Mouse (Mus musculus) Patski (cell line): ENCODE measurements around the gene Mrpl53. TPM values are rescaled to one million over a fixed set of nuclear protein-coding genes. Genes with fewer than 3 reads are reported as not detected.

Experiments
- ATAC-seq: fragments of 100-300 bp; one replicate; pipeline ENCODE4 v1.8.0; 2021
- CTCF ChIA-PET: fragments of 350-600 bp; sonication (Branson Sonifier 250); formaldehyde crosslinking; loops from one replicate; lab custom pipeline; 2022; ENCODE audit warnings: inconsistent platforms; lab: Charles Lee
- POLR2A ChIA-PET: fragments of 350-600 bp; sonication (Branson Sonifier 250); formaldehyde crosslinking; loops from one replicate; lab custom pipeline; 2022; ENCODE audit warnings: antibody characterized with exemption, inconsistent platforms; lab: Charles Lee
- DNase-seq: peaks from one replicate; pipeline ENCODE4 v3.0.0-alpha.2; 2011; ENCODE audit warnings: low read depth, low spot score
- H3K27me3 ChIP-seq: fragments of 371-371 bp; one replicate; pipeline ENCODE4 v1.5.1; 2021
- CTCF ChIP-seq: fragments of 100-300 bp; IDR thresholded peaks from one replicate; pipeline ENCODE4 v1.5.1; 2021
- in situ Hi-C: fragments of 300-500 bp; cut with MboI; formaldehyde crosslinking; loops from 3 replicates; pipeline ENCODE4 v1.11.1; 2018; ENCODE audit warnings: low pct_unique_long_range_greater_than_20kb, mixed read lengths
- polyA plus RNA-seq: library from polyadenylated mRNA; unstranded; gene quantifications from one replicate; pipeline ENCODE4 v1.2.3, GENCODE M21; 2021

Mrpl53 gene
- 93.4 TPM for polyA plus RNA-seq

- ChIA-PET CTCF (interaction anchor here (1.2 to 4.8 kb wide), 3 partner anchors 10 to 112 kb away, joined by 3 to 14 read pairs (median 4); partner anchors contain the start of genes 1700003E16Rik and Wdr54), POLR2A (interaction anchor here (1.7 to 1.8 kb wide), 2 partner anchors 10 to 12 kb away, joined by 5 to 8 read pairs; partner anchors contain the start of gene Wbp1)
- no peak for DNase-seq
- in situ Hi-C loops: no loop called here
- no peaks in the 10 kb centered on the region for H3K27me3 ChIP-seq
- ATAC-seq: peak; percentile 49
- no peak for TF ChIP-seq CTCF
These were observed at the start of gene Mrpl53 for GRCm38 (mm10) chr6:83108762-83109668. TSS of gene Mrpl53 (plus strand) at chr6:83109040.

DNA sequence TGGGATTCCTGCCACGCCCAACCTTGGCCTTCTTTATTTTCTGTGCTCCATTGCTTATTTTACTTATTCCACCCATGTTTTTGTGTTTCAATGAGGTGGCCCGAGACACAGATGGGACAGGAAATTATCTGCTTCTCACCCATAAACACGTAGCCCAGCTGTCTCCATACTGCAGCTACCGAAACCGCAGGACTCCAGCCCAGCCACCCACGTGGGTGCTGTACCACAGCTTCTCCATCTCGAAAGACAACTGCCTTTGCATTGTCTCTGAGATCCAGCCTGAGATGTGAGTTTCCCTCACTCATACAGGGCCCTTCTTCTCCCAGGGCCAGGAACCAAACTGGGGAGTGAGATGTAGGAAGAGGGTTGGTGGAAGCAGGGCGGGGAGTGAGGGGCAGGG, 42.8 kb upstream of the Mrpl53 start:
- CTCF ChIA-PET: interaction anchor here (1.4 to 1.8 kb wide), 2 partner anchors 11 to 70 kb away, joined by 4 to 9 read pairs; partner anchors contain the start of genes Aup1 and Htra2
- POLR2A ChIA-PET: no interaction called here
- TF ChIP-seq CTCF: no peak
- in situ Hi-C loops: no loop called here
- DNase-seq (no peak), ATAC-seq (no peak)
- H3K27me3 ChIP-seq: peaks cover 38% of the 10 kb centered on the region

GRCm38 (mm10) chr6:83066441-83066840, 42.4 kb upstream of the Mrpl53 start:
- CTCF ChIA-PET: interaction anchor here (1.4 kb wide), 1 partner anchor 12 kb away, joined by 4 read pairs; the partner anchor contains the start of genes Aup1 and Htra2
- no peak for DNase-seq
- H3K27me3 ChIP-seq: peaks cover 43% of the 10 kb centered on the region
- POLR2A ChIA-PET: no interaction called here
- no peak for ATAC-seq
- in situ Hi-C loops: no loop called here
- no peak for TF ChIP-seq CTCF

DNA sequence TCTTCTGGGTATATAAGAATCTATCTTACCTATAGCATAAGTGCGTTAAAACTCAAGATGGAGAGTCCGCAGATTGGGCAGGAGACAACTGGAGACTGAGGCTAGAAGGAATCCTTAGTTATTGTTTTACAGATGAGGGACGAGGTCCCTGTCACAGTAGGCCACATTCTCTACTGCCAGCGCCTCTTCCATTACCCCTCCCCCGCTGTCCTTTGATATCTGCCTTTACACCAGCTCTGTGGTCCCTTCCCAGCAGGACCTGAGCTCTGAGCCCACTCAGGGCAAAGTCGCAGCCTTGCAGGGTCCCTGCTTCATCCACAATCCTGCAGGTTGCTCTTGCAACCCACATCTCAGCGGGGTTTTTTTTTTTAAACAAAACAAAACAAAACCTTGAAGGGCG, 40.6 kb upstream of the Mrpl53 start:
- ChIA-PET CTCF (no interaction called here), POLR2A (no interaction called here)
- peaks cover 53% of the 10 kb centered on the region for H3K27me3 ChIP-seq
- no peak for DNase-seq
- in situ Hi-C loops: no loop called here
- TF ChIP-seq CTCF: no peak
- ATAC-seq: no peak

DNA sequence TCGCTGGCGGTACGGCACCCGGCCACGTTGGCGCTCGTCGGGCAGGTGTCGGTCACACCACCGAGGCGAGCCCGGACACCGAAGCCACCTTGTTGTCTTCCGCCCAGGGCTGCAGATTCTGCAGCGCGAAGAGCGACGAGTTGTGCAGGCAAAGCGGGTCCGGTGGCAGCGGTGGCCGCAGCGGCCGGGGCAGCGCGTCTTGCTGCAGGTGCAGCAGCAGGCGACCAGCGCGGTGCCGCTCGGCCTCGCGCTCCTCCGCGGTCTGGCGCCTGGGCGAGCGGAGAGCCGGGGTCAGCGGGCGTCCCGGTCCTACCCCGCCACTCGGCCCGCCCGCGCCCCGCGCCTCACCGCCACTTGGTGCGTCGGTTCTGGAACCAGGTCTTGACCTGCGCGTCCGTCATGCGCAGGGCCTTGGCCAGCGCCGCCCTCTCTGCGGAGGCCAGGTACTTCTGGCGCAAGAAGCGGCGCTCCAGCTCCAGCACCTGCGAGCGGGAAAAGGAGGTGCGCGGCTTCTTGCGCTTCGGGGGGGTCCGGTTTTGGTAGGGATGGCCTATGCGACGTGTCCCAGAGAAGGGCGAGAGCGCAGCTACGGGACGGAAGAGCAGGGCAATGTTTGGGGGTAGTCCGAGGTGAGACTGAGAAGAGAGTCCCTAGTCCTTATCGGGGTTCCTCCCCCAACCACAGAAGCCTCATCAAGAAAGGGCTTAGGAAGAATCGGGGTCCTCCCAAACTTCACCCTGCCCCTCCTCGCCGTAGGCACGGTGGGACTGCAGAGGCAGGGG, 39.9 kb upstream of the Mrpl53 start:
- H3K27me3 ChIP-seq: peaks cover 54% of the 10 kb centered on the region
- POLR2A ChIA-PET: interaction anchor here (0.5 to 0.6 kb wide), 2 partner anchors 8 to 36 kb away, joined by 3 to 4 read pairs; no protein-coding TSS in a partner anchor
- DNase-seq (no peak), ATAC-seq (no peak)
- CTCF ChIA-PET: no interaction called here
- in situ Hi-C loops: no loop called here
- TF ChIP-seq CTCF: no peak

DNA sequence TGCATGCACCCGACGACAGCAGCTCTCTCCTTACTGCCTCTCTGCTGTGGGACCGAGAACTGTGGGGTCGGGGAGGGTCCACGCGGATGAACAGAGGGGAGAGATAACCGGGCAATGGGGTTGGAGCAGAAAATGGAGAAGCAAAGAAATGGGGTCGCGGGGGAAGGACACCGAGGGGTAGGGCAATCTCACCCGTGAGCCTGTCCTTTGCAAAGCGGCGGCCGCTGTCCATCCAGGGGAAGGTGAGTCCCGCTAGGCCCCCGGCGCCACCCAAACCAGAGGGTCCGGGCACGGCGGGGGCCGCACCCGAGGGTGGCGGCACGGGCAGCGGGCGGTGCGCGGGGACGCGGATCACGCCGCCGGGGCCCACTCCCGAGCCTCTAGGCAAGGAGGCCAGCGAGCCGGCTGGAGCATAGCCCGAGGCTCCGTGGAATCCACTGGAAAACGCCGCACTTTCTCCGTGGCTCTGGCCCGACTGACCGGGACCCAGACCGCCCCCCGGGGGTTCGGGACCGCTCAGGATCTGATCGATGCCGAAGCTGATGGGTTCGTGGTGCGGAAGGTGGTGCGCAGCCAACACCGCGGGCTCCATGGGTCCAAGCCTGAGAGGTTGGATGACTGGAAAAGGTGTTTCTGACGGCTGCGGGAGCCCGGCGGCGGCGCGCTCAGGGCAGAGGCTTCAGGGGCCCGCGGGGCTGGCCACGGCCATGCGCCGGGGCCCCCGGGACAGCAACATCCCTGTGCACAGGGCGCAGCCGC, 39.2 kb upstream of the Mrpl53 start:
- ATAC-seq: no peak

DNA sequence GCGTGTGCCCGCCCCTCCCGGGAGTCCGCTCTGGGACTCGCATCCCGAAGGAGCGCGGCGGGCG, 38.8 kb upstream of the Mrpl53 start, which contains the start of gene Tlx2:
Tlx2 (minus strand) TSS at position 47 of the 64 bp plus-strand sequence.
- DNase-seq: no peak
- ChIA-PET CTCF (no interaction called here), POLR2A (no interaction called here)
- no peak for TF ChIP-seq CTCF
- in situ Hi-C loops: no loop called here
- H3K27me3 ChIP-seq: peaks cover 57% of the 10 kb centered on the region
- ATAC-seq: no peak

More for the DNA sequence above, 39.2 kb upstream of the Mrpl53 start:
- no peak for TF ChIP-seq CTCF
- ChIA-PET CTCF (no interaction called here), POLR2A (interaction anchor here (0.5 kb wide), 1 partner anchor 35 kb away, joined by 4 read pairs; no protein-coding TSS in a partner anchor)
- DNase-seq: no peak
- in situ Hi-C loops: no loop called here
- H3K27me3 ChIP-seq: peaks cover 57% of the 10 kb centered on the region

DNA sequence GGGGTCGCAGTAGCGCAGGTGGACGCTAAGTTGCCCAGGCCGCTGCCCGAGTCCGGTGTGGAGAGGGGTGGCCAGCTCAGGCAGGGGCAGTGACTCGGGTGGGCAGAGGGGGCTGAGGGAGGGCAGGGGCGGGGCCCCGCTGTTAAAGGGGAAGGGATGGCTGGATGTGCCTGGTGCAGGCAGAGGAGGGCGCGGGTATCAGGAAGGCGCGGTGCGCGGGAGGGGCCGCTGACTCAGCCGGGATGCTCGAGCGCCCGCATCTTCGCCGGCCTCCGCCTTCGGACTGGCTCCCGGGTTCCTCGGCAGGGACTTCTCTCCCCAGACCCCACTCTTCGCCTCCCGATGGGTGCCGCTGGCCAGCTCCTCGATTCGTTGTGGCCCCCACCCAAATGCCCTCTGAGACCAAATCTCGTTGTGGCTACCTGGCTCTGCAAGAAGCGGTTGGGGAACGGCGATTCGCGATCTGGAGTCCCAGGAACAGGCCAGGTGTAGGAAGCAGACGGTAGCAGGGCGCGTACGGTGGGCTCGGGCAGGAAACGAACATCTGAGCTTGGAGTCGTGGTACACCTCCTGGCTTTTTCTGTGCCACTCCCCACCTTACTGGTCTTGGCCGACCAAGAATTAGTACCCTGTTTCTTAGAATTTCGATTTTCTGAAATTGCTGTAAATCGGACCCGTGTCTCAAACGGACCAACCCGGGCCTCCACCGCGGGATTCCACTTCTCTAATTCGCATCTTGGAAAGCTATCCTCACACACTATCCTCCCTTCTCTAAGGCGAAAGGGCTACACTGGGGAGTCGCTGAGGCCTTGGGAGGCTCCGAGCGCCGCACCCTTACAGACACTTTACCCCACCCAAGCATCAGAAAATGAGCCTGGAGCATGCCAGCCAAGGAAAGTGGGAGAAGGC, 38.3 kb upstream of the Mrpl53 start:
- in situ Hi-C loops: no loop called here
- CTCF ChIA-PET: no interaction called here
- peaks cover 57% of the 10 kb centered on the region for H3K27me3 ChIP-seq
- ATAC-seq (no peak), DNase-seq (no peak)
- POLR2A ChIA-PET: no interaction called here
- TF ChIP-seq CTCF: no peak

DNA sequence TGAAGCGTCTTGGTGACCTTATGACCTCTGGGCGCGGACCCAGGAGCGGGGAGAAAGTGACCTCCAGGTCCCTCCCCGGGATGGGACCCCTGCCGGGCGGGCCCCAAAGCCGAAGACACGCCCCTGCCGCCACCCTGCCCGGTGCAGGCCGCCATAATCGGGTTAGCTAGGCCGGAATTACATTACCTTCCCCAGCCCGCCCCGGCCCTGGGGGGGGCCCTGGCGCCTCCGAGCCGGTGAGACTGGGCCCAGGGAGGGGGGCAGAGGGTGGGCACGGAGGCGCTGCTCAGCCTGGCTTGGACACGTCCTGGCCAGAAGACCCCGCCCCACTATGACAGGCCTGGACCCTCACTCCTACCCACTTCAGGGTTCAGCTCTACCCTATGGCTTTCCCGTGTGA, 37.6 kb upstream of the Mrpl53 start:
- in situ Hi-C loops: no loop called here
- peaks cover 57% of the 10 kb centered on the region for H3K27me3 ChIP-seq
- TF ChIP-seq CTCF: no peak
- no peak for ATAC-seq
- no peak for DNase-seq
- POLR2A ChIA-PET: no interaction called here
- CTCF ChIA-PET: no interaction called here
